Mouse (Mus musculus): Measurements from ENCODE around the gene Runx2. TPM values are rescaled to one million over a fixed set of nuclear protein-coding genes. Genes with fewer than 3 reads are reported as not detected.

Gene Runx2
- polyA plus RNA-seq, 1 experiment, result 1.7 TPM

GRCm38 (mm10) chr17:44683026-44683425 lies 131.6 kb downstream of the Runx2 start:
- Histone ChIP-seq H3K4me3 (ENCODE audit: insufficient read depth, low read depth, low read length) (no peak overlapping the region), H3K27me3 (replicated peaks; ENCODE audit: control insufficient read depth, insufficient read depth, low read length) (no peaks in the 10 kb centered on the region), H3K36me3 (ENCODE audit: control insufficient read depth, insufficient read depth, low read length) (no peaks in the 10 kb centered on the region), H3K27ac (ENCODE audit: insufficient read depth, low read depth, low read length) (no peak overlapping the region), H3K4me1 (ENCODE audit: control insufficient read depth, insufficient read depth, low read length) (no peaks in the 10 kb centered on the region)
- 74% methylated on average over 9 of the region's 9 CpGs for WGBS
- TF ChIP-seq POLR2A (IDR thresholded peaks at IDR 0.05; ENCODE audit: low read depth, low read length) (no peak), CTCF (conservative IDR thresholded peaks at IDR 0.05; ENCODE audit: insufficient read depth, insufficient read length, low read depth, low read length) (no peak)
- no peak for DNase-seq

DNA sequence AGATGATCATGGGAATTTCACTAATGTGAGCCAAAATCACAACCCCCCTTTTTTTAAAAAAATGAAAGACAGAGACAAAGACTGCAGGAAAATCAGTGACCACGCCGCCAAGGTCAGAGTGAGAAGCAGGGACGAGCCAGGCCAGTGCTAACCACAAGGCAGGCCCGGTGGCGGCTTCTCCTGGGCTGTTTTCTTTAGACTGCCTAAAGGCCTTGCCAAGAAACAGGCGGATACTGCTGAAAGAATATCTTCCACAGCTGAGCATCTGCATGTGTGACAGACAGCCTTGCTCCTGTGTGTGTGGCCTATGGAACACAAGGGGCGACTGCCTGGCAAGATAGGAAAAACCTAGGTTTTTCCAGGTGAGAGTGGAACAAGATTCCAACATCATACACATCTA lies 136.8 kb downstream of the Runx2 start:
- H3K27me3 ChIP-seq (replicated peaks; ENCODE audit: control insufficient read depth, insufficient read depth, low read length), result no peaks in the 10 kb centered on the region
- H3K4me3 ChIP-seq (ENCODE audit: insufficient read depth, low read depth, low read length), result no peak overlapping the region
- no peaks in the 10 kb centered on the region for H3K4me1 ChIP-seq (ENCODE audit: control insufficient read depth, insufficient read depth, low read length)
- no peak overlapping the region for H3K27ac ChIP-seq (ENCODE audit: insufficient read depth, low read depth, low read length)
- WGBS, result 66% methylated on average over 7 of the region's 7 CpGs
- TF ChIP-seq CTCF (conservative IDR thresholded peaks at IDR 0.05; ENCODE audit: insufficient read depth, insufficient read length, low read depth, low read length) (no peak), POLR2A (IDR thresholded peaks at IDR 0.05; ENCODE audit: low read depth, low read length) (no peak)
- peak; percentile 27 for DNase-seq
- no peaks in the 10 kb centered on the region for H3K36me3 ChIP-seq (ENCODE audit: control insufficient read depth, insufficient read depth, low read length)

DNA sequence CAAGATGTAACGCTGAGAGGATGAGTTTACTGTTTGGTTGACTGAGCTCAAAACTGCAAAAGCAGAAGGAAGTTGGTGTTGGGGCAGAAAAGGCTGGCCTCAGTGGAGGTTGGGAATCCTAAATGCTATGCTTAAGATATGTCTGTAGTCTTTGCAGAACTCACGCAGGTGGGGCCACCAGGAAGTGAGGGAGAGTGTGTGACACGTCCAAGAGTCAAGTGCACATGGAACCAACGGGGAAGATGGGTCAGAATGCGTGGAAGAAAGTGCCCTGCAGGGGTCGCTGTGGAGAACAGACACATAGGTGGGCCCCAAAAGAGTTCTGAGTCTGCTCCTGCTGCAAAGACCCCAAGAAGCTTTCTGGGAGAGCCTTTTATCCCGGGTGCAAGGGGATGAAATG lies 141.8 kb downstream of the Runx2 start:
- H3K27ac ChIP-seq (ENCODE audit: insufficient read depth, low read depth, low read length), result no peak overlapping the region

GRCm38 (mm10) chr17:44671946-44672692 lies 142.5 kb downstream of the Runx2 start:
- Histone ChIP-seq H3K4me1 (ENCODE audit: control insufficient read depth, insufficient read depth, low read length) (no peaks in the 10 kb centered on the region), H3K4me3 (ENCODE audit: insufficient read depth, low read depth, low read length) (no peak overlapping the region), H3K36me3 (ENCODE audit: control insufficient read depth, insufficient read depth, low read length) (no peaks in the 10 kb centered on the region), H3K27me3 (replicated peaks; ENCODE audit: control insufficient read depth, insufficient read depth, low read length) (no peaks in the 10 kb centered on the region), H3K27ac (ENCODE audit: insufficient read depth, low read depth, low read length) (no peak overlapping the region)
- DNase-seq, result no peak
- TF ChIP-seq CTCF (conservative IDR thresholded peaks at IDR 0.05; ENCODE audit: insufficient read depth, insufficient read length, low read depth, low read length) (no peak), POLR2A (IDR thresholded peaks at IDR 0.05; ENCODE audit: low read depth, low read length) (no peak)
- 82% methylated on average over 16 of the region's 16 CpGs for WGBS

More for the DNA sequence above, 141.8 kb downstream of the Runx2 start:
- Histone ChIP-seq H3K4me3 (ENCODE audit: insufficient read depth, low read depth, low read length) (no peak overlapping the region), H3K27me3 (replicated peaks; ENCODE audit: control insufficient read depth, insufficient read depth, low read length) (no peaks in the 10 kb centered on the region), H3K4me1 (ENCODE audit: control insufficient read depth, insufficient read depth, low read length) (no peaks in the 10 kb centered on the region), H3K36me3 (ENCODE audit: control insufficient read depth, insufficient read depth, low read length) (no peaks in the 10 kb centered on the region)
- no peak for DNase-seq
- no peak for TF ChIP-seq POLR2A (IDR thresholded peaks at IDR 0.05; ENCODE audit: low read depth, low read length)
- TF ChIP-seq CTCF (conservative IDR thresholded peaks at IDR 0.05; ENCODE audit: insufficient read depth, insufficient read length, low read depth, low read length), result no peak
- 68% methylated on average over 7 of the region's 7 CpGs for WGBS

- Histone ChIP-seq H3K4me1 (ENCODE audit: control insufficient read depth, insufficient read depth, low read length) (no peaks in the 10 kb centered on the region), H3K36me3 (ENCODE audit: control insufficient read depth, insufficient read depth, low read length) (no peaks in the 10 kb centered on the region), H3K27ac (ENCODE audit: insufficient read depth, low read depth, low read length) (no peak overlapping the region), H3K4me3 (ENCODE audit: insufficient read depth, low read depth, low read length) (no peak overlapping the region), H3K27me3 (replicated peaks; ENCODE audit: control insufficient read depth, insufficient read depth, low read length) (no peaks in the 10 kb centered on the region)
- WGBS, result 48% methylated on average over 11 of the region's 11 CpGs
- TF ChIP-seq CTCF (conservative IDR thresholded peaks at IDR 0.05; ENCODE audit: insufficient read depth, insufficient read length, low read depth, low read length) (no peak), POLR2A (IDR thresholded peaks at IDR 0.05; ENCODE audit: low read depth, low read length) (no peak)
- DNase-seq, result no peak
Observed at GRCm38 (mm10) chr17:44669985-44670384, 144.6 kb downstream of the Runx2 start.

GRCm38 (mm10) chr17:44667346-44667745 lies 147.3 kb downstream of the Runx2 start:
- no peak for TF ChIP-seq POLR2A (IDR thresholded peaks at IDR 0.05; ENCODE audit: low read depth, low read length)
- TF ChIP-seq CTCF (conservative IDR thresholded peaks at IDR 0.05; ENCODE audit: insufficient read depth, insufficient read length, low read depth, low read length), result no peak
- 89% methylated on average over 5 of the region's 5 CpGs for WGBS

DNA sequence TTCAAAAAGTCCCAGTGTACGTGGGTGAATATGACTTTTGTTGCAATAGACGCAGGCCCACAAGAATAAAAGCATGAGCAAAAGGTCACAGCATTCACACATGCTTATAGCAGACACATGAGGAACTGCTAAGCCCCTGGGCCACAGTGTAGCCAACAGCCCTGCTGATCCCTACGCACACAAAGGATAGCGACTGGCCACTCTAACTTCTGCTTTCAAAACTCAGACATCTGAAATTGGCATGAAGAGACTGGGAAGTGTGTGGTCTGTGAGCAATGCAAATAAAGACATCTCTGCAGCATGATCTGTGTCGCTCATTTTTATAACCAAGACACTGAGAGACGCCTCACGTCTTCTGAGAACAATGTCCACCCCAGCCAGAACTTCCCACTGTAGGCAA lies 150.7 kb downstream of the Runx2 start:
- TF ChIP-seq CTCF (conservative IDR thresholded peaks at IDR 0.05; ENCODE audit: insufficient read depth, insufficient read length, low read depth, low read length), result no peak
- TF ChIP-seq POLR2A (IDR thresholded peaks at IDR 0.05; ENCODE audit: low read depth, low read length), result no peak
- no peak for DNase-seq
- no peaks in the 10 kb centered on the region for H3K27me3 ChIP-seq (replicated peaks; ENCODE audit: control insufficient read depth, insufficient read depth, low read length)
- H3K4me1 ChIP-seq (ENCODE audit: control insufficient read depth, insufficient read depth, low read length), result no peaks in the 10 kb centered on the region
- H3K27ac ChIP-seq (ENCODE audit: insufficient read depth, low read depth, low read length), result no peak overlapping the region
- no peak overlapping the region for H3K4me3 ChIP-seq (ENCODE audit: insufficient read depth, low read depth, low read length)
- no peaks in the 10 kb centered on the region for H3K36me3 ChIP-seq (ENCODE audit: control insufficient read depth, insufficient read depth, low read length)
- 91% methylated on average over 7 of the region's 7 CpGs for WGBS

More at GRCm38 (mm10) chr17:44667346-44667745, 147.3 kb downstream of the Runx2 start:
- H3K27ac ChIP-seq (ENCODE audit: insufficient read depth, low read depth, low read length), result no peak overlapping the region
- no peaks in the 10 kb centered on the region for H3K4me1 ChIP-seq (ENCODE audit: control insufficient read depth, insufficient read depth, low read length)
- H3K4me3 ChIP-seq (ENCODE audit: insufficient read depth, low read depth, low read length), result no peak overlapping the region
- no peak for DNase-seq
- no peaks in the 10 kb centered on the region for H3K36me3 ChIP-seq (ENCODE audit: control insufficient read depth, insufficient read depth, low read length)
- H3K27me3 ChIP-seq (replicated peaks; ENCODE audit: control insufficient read depth, insufficient read depth, low read length), result no peaks in the 10 kb centered on the region
